Mouse (Mus musculus) CH12F3 (cell line): ENCODE results near the gene B3galt4.

Experiments
- in situ Hi-C: fragments of 300-500 bp; cut with MboI; formaldehyde crosslinking; loops from 2 replicates; pipeline ENCODE4 v1.14.3; 2020; ENCODE audit warnings: low sequenced_read_pairs

B3galt4 gene

GRCm38 (mm10) chr17:33925406-33926116, 25.7 kb downstream of the B3galt4 start:
- in situ Hi-C loops = no loop called here

- in situ Hi-C loops = no loop called here
Measured at GRCm38 (mm10) chr17:33924577-33925283, 26.6 kb downstream of the B3galt4 start.

GRCm38 (mm10) chr17:33921361-33921760, 29.9 kb downstream of the B3galt4 start:
- in situ Hi-C loops = no loop called here

GRCm38 (mm10) chr17:33920282-33921097, 30.8 kb downstream of the B3galt4 start:
- in situ Hi-C loops = no loop called here

- in situ Hi-C loops = no loop called here
Measured at GRCm38 (mm10) chr17:33919351-33920281, 31.7 kb downstream of the B3galt4 start.

GRCm38 (mm10) chr17:33918293-33919203, 32.7 kb downstream of the B3galt4 start:
- in situ Hi-C loops = no loop called here

- in situ Hi-C loops = no loop called here
Measured at GRCm38 (mm10) chr17:33917656-33918292, 33.5 kb downstream of the B3galt4 start.

- in situ Hi-C loops = no loop called here
Measured at GRCm38 (mm10) chr17:33916847-33917655, 34.2 kb downstream of the B3galt4 start.

GRCm38 (mm10) chr17:33916294-33916693, 35.0 kb downstream of the B3galt4 start:
- in situ Hi-C loops = no loop called here

GRCm38 (mm10) chr17:33915671-33916250, 35.5 kb downstream of the B3galt4 start, which contains the start of the genes Tapbp and Zbtb22:
Gene Tapbp (plus strand): TSS chr17:33915899.
Gene Zbtb22 (plus strand): TSS chr17:33915904.
- in situ Hi-C loops = no loop called here

GRCm38 (mm10) chr17:33914969-33915391, 36.3 kb downstream of the B3galt4 start:
- in situ Hi-C loops = no loop called here

GRCm38 (mm10) chr17:33913905-33914304, 37.4 kb downstream of the B3galt4 start:
- in situ Hi-C loops = no loop called here

GRCm38 (mm10) chr17:33913264-33913663, 38.0 kb downstream of the B3galt4 start:
- in situ Hi-C loops = no loop called here

- in situ Hi-C loops = no loop called here
Measured at GRCm38 (mm10) chr17:33911813-33912414, 39.4 kb downstream of the B3galt4 start.

GRCm38 (mm10) chr17:33911052-33911812, 40.1 kb downstream of the B3galt4 start:
- in situ Hi-C loops = no loop called here

- in situ Hi-C loops = no loop called here
Measured at GRCm38 (mm10) chr17:33910346-33911051, 40.8 kb downstream of the B3galt4 start.
